Mouse (Mus musculus) urinary bladder, postnatal 10 days (tissue): ENCODE measurements around the gene Cacna1h.

Experiments
- DNase-seq: peaks from one replicate; pipeline ENCODE4 v3.0.0; 2022; ENCODE audit warnings: low spot score

Cacna1h gene

DNA sequence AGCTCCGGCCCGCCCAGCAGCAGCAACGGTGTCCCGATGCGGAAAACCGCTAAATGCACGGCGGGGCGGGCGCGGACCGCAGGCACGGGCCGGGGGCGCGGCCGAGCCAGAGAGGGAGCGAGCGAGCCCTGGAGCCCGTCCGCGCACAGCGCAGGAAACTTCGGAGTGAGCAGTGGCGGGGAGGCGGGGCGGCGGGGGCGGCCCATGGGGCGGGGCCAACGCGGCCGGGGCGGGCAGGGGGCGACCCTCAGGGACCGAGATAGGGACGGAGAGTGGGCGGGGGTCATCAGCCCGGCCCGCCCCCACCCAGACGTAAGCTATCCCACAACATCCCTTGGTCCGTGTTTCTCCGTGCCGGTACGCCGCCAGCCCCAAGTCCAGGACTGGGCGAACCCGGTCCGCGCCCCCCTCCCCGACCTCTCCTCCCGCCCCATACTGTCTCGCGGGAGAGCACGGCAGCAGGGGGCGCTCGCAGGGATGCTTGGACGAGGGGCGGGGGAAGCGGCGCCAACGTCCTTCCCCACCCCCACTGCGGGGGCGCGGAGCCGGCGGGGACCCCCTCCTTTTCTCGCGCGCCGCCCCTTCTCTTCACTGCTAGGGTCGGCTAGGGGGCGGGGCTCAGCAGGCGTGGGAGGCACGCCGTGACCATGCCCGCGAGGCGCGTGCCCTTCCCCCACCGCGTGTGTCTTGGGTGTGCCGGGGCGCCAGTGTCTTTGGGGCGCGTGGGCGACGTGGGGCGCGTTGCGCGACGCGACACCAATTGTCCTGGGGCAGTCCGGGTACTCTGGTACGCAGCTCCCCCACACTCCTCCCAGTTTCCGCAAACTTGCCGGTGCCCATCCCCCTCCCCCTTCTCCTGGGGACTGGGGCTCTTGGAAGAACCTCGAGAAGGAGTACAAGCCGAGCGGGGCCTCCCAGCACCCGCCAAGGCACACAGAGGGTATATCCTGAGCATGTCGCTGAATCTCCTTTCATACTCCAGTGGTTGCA is at the start of gene Cacna1h:
Cacna1h (minus strand) TSS at position 167 of the 990 bp plus-strand sequence.
- DNase-seq: peak; percentile 32

DNA sequence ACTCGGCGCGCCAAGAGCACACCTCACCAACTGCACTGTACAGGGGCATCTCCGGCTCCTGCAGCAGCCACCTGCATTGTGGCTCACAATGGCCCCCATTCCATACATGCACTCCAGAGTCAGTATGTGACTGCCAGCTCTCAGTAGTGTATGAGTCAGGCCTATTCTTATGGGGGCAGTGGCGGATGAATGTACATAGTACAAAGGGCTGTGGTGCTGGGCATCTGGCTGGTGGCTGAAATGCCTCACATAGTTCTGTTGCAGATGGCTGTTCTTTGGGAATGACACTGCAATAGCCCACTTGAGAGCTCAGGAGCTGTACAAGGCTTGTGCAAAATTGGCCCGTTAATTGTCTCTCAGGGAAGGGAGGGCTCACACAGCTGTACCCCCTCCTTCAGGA is 48.5 kb upstream of the Cacna1h start:
- no peak for DNase-seq

DNA sequence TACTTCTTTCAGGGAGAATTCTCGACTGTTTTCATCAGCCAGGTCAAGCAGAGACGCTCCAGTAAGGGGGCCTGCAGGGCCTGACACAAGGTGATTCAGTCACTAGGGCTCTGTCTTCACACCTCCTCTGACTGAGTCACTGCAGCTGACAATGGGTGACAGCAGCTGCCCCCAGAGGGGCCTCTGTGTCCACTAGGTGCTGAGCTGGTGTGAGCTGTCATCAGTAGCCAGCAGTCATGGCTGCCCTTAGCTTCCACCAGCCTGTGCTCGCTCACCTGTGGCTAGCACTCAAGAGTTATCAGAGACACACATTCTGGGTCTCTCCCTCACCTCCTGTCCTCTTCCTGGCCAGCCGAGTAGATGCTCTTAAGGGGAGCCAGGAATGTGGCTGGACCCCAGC is 47.2 kb upstream of the Cacna1h start:
- DNase-seq: no peak

DNA sequence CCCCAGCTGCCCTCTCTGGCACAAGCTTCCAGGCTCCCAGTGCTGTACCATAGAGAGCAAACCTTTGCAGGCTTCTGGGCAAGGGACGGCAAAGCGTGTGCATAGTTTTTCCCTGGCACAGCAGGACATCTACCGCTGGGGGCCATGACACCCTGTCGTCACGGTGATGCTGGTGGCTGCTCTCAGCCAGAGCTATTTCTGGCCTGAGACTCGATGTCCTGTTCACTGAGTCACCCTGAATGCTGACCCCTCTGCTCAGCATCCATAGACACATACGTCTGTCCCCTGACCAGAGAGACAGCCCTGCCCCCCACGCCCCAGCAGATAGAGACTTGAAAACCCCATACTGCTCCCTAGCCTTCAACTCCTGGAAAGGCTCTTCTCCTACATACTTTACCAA is 46.6 kb upstream of the Cacna1h start:
- no peak for DNase-seq

DNA sequence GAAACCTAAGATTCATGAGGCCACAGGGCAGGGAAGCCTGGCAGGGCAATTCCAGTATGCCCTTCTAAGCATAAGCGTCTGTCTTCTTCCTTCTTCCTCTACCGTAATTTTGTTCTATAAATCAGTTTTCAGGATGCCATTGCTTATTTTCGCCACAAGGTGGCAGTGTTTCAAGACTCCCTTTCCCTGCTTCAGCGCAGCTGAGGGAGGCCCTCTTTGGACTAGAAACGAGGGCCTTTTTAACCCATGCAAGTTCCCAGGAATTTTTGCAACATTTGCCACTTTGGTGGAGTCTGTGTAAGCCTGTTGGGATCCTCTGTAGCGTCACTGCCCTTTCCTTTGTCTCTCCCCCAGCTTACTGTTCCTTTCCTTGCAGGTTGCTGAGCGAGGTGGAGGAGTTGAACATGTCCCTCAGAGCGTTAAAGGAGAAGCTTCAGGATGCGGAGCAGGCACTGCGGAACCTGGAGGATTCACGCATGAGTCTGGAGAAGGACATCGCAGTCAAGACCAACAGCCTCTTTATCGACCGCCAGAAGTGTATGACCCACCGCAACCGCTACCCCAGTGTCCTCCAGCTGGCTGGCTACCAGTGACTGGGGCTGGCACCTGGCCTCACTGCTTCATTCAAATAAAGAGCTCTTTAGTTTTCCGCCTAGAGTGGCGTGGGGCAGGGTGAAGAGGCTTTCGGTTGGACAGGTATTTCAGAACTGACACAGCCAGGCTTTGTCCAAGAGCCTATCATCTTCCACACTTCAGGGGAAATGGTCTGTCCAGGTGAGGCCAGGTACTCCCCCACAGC is 42.6 kb upstream of the Cacna1h start:
- DNase-seq: no peak

DNA sequence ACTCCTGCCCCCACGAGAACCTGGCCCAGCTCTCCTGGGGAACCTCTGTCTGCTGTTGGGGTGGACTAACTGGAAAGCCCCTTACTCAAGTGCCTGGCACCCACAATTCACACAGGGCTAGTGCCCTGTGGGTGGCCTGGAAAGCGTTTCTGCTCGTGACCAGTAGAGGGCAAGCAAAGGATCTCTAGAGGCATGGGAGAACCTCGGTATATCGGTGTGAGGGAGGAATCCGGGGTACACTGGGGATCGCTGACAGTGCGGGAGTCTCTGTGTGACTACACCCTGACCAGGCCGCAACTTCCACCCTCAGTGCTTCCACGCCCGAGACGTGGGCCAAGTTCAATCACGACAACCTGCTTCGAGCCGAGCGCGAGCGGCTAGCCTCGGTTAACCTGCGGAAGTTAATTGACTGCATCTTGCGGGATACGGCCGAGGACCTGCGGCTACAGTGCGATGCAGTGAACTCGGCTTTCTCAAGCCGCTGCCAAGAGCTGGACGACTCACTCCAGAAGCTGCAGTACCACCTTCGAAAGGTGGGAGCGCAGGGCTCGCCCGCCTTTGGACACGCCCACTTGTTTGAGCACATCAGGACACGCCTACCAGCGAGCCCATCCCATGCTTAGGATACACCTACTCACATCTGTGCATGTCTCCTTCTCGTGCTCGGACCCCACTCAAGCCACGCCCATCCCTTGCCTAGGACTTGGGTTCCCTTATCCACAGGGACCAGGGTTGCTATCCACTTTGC is 40.9 kb upstream of the Cacna1h start:
- no peak for DNase-seq

DNA sequence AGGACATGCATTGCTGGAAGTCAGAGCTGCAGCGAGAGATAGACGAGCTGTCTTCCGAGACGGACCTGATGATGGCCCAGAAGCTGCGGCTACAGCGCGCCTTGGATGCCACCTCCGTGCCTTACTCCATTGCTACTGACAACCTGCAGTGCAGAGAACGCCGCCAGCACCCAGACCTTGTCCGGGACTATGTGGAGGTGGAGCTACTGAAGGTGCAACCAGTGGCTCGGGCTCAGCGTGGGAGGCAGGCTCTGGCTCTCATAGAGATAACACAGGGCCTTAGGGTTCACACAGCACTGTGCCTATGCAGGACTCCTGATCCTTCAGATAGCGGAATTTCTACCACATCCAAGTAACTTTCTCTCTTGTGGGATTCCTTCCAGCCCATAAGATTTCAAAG is 38.5 kb upstream of the Cacna1h start:
- no peak for DNase-seq

DNA sequence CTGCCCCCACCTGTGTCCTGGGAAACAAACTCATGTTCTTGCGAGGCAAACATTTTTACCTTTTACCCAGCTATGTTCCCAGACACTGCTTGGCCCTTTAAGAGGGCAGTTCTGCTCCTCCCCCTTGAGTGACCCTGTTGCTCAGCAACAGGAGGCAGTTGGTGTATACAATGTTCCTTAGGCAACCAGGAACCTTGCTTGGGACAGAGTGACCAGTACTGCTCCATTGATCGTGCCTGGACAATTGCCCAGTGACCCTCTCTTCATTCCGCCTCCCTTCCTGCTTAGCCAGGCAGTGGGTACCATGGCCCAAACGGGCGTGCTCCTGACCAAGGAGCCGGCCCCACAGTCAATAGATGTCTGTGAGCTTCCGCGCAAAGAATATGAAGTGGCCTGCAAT is 37.8 kb upstream of the Cacna1h start:
- no peak for DNase-seq

DNA sequence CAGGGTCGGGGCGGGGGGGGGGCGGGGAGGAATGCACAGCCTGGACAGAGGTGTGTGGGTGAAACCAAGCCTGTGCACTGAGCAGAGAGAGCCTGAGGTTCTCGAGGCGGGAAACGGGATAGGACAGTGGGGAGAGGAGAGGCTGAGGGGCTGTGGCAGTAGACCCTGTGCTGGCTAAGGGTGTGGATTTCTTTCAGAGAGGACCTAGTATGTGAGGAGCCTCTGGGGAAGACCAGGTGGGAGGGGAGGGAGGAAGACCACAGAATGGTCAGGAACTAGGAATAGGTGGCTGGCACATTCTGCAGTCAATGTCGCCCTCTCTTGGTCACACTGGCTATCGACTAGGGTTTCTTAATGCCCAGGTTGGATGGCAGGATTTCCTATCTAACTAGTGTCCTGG is 36.2 kb upstream of the Cacna1h start:
- DNase-seq: no peak

DNA sequence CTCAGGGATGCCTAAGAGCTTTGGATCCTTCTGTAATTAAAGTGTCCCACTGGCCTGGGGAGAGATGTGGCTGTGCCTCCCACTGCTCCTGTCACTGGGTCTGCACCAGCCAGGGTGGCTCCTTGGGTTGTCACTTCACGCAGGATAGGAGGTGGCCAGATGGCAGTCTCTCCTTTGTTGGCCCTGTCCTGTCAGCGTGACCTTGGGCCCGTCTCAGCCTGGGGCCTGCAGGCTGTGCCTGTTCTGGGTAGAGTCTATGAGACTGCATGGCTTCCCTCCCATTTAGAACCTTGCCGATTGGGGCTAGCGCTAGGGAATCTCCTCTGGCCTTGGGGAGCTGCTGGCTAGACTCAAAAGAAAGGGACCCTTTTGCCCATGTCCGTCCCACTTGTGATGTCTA is 34.7 kb upstream of the Cacna1h start:
- no peak for DNase-seq

DNA sequence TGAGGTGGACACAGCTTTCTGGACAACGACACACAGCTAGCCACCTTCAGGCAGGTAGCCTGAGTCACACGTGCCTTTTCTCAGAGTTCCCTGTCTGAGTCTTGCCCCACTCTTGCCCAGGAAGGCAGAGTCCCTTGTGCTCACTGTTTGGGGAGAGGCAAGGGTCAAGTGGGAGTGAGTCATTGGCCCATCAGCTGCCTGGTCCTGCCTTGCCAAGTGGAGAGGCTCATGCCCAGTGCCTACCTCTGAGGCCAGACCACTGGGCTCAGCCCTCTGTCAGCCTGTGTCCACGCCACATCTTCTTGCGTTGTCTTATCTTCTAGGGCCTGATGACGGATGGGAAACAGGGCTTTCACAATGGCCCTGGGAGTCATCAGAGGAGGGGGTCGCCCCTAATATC is 34.2 kb upstream of the Cacna1h start:
- no peak for DNase-seq

DNA sequence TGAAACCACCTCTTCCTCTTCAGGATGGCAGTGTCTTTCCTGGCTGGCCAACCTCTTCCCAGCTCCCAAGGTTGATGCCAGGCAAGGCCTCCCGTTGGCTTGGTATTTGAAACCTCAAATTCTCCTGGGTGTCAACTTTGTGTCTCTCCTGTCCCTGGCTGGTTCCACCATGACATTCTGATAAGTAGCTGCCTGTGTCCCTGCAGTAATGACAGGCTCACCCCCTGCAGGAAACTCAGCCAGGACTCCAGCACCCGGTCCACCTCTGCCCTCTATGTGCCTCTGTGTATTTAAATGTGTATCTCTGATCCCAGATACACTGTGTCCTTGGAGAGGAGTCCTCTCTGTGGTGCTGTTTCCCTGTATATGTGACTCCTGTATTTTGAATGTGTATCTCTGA is 32.7 kb upstream of the Cacna1h start:
- no peak for DNase-seq

DNA sequence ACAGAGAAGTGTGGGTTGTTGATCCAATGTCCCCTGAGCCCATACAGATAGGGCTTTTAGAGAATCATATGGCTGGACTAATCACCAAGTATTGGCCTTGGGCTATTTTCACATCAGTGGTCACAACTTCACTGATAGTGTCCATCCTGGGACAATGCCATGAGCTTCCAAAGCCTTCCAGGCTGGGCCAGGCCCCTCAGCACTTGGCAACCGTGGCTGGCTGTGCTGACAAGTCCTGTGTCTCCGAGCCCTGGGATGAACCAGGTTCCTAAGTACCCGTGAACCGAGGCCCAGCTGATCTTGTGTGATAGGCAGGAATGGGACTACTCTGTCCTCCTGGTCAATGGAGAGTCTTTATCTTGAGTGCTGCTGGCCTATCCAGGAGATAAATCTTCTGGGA is 30.5 kb upstream of the Cacna1h start:
- no peak for DNase-seq

DNA sequence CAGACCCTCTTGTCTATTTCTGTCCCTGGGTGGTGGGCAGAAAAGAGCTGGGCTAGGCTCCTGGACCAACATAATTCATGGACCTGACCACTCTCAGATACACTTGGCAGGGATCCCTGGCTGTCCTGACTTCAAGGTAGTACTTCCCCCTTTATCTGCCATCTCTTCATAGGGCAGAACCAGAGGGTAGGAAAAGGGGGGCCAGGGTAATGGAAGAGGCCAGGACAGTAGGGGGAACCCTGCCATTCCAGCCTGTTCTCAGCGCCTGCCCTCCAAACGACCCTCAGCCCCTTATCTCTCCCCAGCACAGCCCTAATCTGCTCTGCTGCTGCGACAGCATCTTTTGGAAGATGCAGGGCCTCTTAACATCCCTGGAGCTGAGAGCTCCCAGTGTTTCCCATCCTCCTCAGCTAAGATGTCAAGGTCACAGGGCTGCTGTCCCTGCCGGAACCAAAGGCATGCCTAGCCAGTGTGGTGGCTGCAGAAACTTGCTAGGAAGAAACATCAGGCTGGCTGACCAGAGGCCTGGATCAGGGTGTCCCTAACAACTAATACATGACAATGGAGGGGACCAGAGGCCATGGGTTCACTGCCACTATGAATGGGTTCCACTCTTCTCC is 29.9 kb upstream of the Cacna1h start:
- no peak for DNase-seq

DNA sequence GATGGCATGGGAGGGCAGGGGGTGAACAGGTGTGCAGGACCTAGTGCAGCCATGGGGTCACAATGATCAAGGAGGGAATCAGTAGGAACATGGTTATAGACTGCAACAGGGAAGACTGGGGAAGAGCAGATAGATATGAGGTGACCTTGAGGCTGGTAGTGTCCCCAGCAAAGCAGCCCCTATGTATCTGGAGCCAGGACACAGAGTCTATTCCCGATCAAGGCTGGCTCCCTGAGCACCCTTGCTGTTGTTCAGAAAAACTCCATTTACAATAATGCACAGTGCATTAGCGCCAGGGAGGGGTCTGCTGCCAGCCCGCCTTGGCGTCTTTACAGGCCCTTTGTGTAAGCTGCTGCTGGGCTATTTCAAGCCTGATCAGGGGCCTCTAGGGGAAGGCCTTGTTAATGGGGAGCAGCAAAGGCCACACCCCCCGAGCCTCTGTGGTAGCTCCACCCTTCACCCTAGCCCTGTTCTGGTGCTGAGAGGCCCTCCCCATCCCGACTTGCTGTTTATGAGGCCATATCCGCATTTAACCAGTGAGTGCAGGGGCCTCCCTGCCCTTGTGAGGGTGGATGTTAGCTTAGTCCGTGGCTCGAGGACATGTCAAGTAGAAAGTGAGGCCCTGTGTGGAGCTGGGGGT is 28.8 kb upstream of the Cacna1h start:
- DNase-seq: no peak

DNA sequence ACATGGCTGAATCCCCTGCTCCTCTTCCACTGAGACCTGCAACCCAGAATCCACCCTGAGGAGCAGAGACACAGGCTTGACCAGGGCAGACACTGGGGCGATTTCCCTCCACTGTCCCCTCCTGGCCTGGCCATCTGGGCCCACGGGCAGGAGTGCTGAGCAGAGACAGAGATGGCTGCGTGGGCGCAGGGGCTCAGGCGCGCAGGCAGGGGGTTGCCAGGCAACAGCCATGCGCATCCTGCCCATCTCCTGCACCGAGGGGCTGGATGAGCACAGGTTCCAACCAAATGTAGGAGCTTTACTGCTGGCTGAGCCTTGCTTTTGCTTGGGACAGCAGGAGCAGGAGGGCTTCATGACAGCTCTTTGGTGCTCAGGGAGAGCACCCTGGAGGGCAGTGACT is 23.0 kb upstream of the Cacna1h start:
- no peak for DNase-seq

DNA sequence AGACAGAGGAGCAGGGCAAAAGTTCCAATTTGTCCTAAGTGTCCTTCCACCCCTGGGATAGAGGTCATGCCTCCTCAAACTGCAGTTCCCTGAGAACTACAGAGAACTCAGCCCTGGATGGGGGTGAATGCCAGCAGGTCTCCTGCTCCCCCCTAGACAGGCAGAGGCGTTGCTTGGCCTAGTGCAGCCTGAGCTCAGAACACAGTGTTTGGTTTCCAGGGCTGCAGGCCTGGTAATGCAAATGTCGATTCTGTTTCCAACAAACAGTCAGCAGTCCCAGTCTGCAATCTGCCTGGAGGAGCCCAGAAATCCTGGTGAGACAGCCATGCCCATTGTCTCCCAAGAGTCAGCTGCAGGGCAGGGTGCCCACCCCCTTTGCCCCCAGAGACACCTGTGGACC is 20.7 kb upstream of the Cacna1h start, which contains the start of gene Tekt4:
Tekt4 (plus strand) TSS at position 344 of the 400 bp plus-strand sequence.
- no peak for DNase-seq

DNA sequence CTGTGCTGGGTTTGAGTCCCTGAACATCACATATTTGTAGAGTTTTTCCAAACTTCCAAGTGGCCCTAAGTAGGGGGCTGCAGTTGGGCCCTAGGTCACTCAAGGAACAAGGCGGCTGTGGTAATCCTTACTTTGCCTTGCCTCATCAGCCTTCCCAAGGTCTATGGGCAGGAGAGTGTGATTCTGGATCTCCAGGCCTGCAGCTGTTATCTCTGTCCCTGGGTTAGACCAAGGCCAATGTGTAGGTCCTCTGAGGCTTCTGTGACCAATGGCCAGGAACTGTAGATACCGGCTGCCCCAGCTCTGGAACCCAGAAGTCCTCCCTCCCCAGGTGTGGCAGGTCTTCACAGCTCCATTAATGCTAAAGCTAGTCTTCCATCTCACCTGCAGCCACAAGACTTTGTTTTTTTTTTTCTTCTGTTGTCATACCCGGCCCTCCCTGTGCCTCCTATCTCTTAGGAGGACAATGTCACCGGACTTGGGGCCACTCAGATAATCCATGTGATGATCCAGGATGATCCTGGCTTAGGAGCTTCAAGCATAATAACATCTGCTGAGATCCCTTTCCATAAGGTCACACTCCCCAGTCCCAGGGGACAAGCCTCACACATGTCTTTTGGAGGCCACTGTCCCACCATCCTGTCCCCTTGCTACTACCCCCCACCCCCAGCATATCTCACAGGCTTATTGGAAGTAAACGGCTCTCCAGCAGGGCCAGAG is 18.8 kb upstream of the Cacna1h start:
- no peak for DNase-seq

DNA sequence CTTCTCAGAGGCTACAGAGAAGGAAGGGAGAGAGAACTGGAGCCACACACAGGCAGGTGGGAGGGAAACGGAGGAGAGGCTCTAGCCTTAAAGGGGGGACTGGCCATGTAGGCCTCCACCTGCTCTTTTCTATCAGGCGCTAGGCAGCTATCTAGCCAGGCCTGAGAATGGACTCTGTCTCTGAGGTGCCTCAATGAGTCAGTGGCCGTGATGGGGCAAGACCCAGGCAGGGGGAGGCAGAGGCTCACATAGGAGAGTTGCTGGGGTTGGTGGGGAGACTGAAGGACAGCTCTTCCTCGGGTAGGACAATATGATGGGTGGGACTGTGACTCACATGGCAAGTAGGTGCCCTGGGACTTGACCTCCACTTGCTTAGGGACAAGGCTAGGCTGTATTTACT is 16.7 kb upstream of the Cacna1h start:
- no peak for DNase-seq

DNA sequence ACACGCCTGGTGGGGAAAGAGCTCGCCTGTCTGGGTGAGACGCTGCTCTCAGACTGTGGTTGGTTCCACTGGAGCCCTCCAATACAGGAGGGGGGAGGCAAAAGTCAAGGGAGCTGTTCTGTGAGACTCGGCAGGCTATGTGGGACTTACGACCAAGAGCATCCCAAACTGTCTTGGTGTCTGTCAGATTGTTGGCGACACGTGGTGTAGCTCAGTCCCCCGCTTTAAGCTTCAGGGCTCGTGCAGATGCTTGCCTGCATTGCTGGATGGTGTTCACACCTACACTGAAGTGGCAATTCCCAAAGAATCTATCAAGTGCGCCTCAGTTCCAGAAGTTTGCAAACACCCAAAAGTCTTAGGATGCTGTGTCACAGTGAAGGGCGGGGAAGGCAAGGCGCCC is 14.3 kb upstream of the Cacna1h start:
- DNase-seq: no peak

DNA sequence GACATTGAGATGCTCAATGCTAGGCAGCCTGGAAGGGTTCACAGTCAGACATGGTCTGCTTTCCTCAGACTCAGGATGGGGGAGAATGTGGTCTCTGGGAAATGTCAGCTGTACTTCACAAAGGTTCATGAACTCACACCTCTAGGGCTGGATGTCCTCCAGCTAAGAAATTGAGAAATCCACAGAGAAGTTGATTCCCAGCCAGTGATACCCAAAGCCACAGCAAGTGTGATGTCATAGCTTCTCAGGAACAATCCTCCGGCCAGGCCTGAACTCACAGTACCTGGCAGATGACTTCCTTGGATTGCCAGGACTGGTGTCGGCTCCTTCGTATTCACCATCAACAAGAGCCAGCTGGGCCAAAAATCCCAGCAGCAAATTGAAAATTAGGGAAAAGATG is 12.3 kb upstream of the Cacna1h start:
- DNase-seq: no peak
